Comparison of ENCODE assay signal across 21 mouse cellular contexts in genomic region chr2:48027559-48027958, GRCm38 (mm10).
DNase-seq lines count a peak whose midpoint lies in the region; ATAC-seq and TF ChIP-seq lines count a peak whose summit lies in the region.
"Had no signal": no experiment of that assay in that cellular context is flagged by ENCODE, and none has a peak within 500 bp of the region (broad histone marks: within the 10 kb centered on the region; RNA-seq: fewer than 3 reads in every experiment).

No protein-coding gene starts in this region.

- WGBS in forebrain, embryonic 15.5 days, result 60% methylated on average over 7 of the region's 7 CpGs
- WGBS in forebrain, embryonic 13.5 days, result 58% methylated on average over 7 of the region's 7 CpGs
- WGBS in hindbrain, embryonic 16.5 days, result 59% methylated on average over 7 of the region's 7 CpGs
- 66% methylated on average over 7 of the region's 7 CpGs for WGBS in midbrain, postnatal 0 days

- intact Hi-C loops in left cerebral cortex, postnatal 4 days (cut with DNase I), result no loop called here
- intact Hi-C loops in left cerebral cortex, postnatal 36 days (cut with DNase I), result no loop called here
- intact Hi-C loops in gastrocnemius, postnatal 14 days (cut with DNase I; ENCODE audit: low total_unique reads), result no loop called here

- H3K27me3 ChIP-seq in forebrain, embryonic 15.5 days, result no peaks in the 10 kb centered on the region
- no peaks in the 10 kb centered on the region for H3K27me3 ChIP-seq in forebrain, embryonic 13.5 days
- no peaks in the 10 kb centered on the region for H3K27me3 ChIP-seq in hindbrain, embryonic 16.5 days (replicated peaks; ENCODE audit: control insufficient read depth, insufficient read depth, low read length)
- no peaks in the 10 kb centered on the region for H3K27me3 ChIP-seq in midbrain, postnatal 0 days (ENCODE audit: insufficient read depth, low read length)
- H3K27me3 ChIP-seq: CH12.LX; heart, embryonic 15.5 days; neural tube, embryonic 13.5 days had no signal

- no peak overlapping the region for H3K27ac ChIP-seq in forebrain, embryonic 15.5 days (replicated peaks)
- H3K27ac ChIP-seq in forebrain, embryonic 13.5 days, result no peak overlapping the region
- H3K27ac ChIP-seq in hindbrain, embryonic 16.5 days (ENCODE audit: low read depth, low read length), result no peak overlapping the region
- no peak overlapping the region for H3K27ac ChIP-seq in midbrain, postnatal 0 days (ENCODE audit: low read depth, low read length)
- H3K27ac ChIP-seq: heart, embryonic 15.5 days; kidney, postnatal 0 days; neural tube, embryonic 13.5 days had no signal

- no peaks in the 10 kb centered on the region for H3K9me3 ChIP-seq in forebrain, embryonic 15.5 days
- H3K9me3 ChIP-seq in forebrain, embryonic 13.5 days (replicated peaks), result no peaks in the 10 kb centered on the region
- no peaks in the 10 kb centered on the region for H3K9me3 ChIP-seq in hindbrain, embryonic 16.5 days (ENCODE audit: control insufficient read depth, low read length)
- no peaks in the 10 kb centered on the region for H3K9me3 ChIP-seq in midbrain, postnatal 0 days (ENCODE audit: low read length)
- H3K9me3 ChIP-seq: G1E; heart, embryonic 15.5 days; neural tube, embryonic 13.5 days had no signal

- no peaks in the 10 kb centered on the region for H3K36me3 ChIP-seq in forebrain, embryonic 15.5 days
- no peaks in the 10 kb centered on the region for H3K36me3 ChIP-seq in forebrain, embryonic 13.5 days (ENCODE audit: poor library complexity, severe bottlenecking)
- H3K36me3 ChIP-seq in hindbrain, embryonic 16.5 days (ENCODE audit: control insufficient read depth, insufficient read depth, low read length), result no peaks in the 10 kb centered on the region
- no peaks in the 10 kb centered on the region for H3K36me3 ChIP-seq in midbrain, postnatal 0 days (ENCODE audit: insufficient read depth, low read length)
- H3K36me3 ChIP-seq: G1E; heart, embryonic 15.5 days; neural tube, embryonic 13.5 days had no signal

- no peak for TF ChIP-seq CTCF in midbrain, postnatal 0 days (IDR thresholded peaks at IDR 0.05)

- H3K4me2 ChIP-seq in forebrain, embryonic 15.5 days (replicated peaks), result no peak overlapping the region
- no peak overlapping the region for H3K4me2 ChIP-seq in forebrain, embryonic 13.5 days
- H3K4me2 ChIP-seq in hindbrain, embryonic 16.5 days (ENCODE audit: low read length), result no peak overlapping the region
- no peak overlapping the region for H3K4me2 ChIP-seq in midbrain, postnatal 0 days (ENCODE audit: low read depth, low read length, poor library complexity, severe bottlenecking)
- H3K4me2 ChIP-seq: heart, embryonic 15.5 days; neural tube, embryonic 13.5 days had no signal

- H3K9ac ChIP-seq in forebrain, embryonic 15.5 days (replicated peaks), result no peak overlapping the region
- no peak overlapping the region for H3K9ac ChIP-seq in forebrain, embryonic 13.5 days
- no peak overlapping the region for H3K9ac ChIP-seq in hindbrain, embryonic 16.5 days (ENCODE audit: low read depth, low read length)
- H3K9ac ChIP-seq in midbrain, postnatal 0 days (replicated peaks; ENCODE audit: low read length, poor library complexity, severe bottlenecking), result no peak overlapping the region
- H3K9ac ChIP-seq: heart, embryonic 15.5 days; neural tube, embryonic 13.5 days had no signal

- peak; percentile 70 for ATAC-seq in forebrain, embryonic 15.5 days (replicated peaks)
- ATAC-seq in forebrain, embryonic 13.5 days, result no peak
- peak; percentile 94 for ATAC-seq in hindbrain, embryonic 16.5 days
- no peak for ATAC-seq in midbrain, postnatal 0 days (ENCODE audit: low FRiP score)

- peak; percentile 32 for DNase-seq in left cerebral cortex, postnatal 4 days
- DNase-seq in left cerebral cortex, postnatal 36 days (ENCODE audit: low spot score in 2 of 2), result no peak
- DNase-seq in midbrain, postnatal 0 days (ENCODE audit: low spot score), result peak; percentile 74
- no peak for DNase-seq in gastrocnemius, postnatal 14 days
- no peak for DNase-seq in embryo, embryonic 11 days
- DNase-seq: adrenal gland, adult 2 months; B cell, adult 2 months; cerebellum, adult 2 months; gastrocnemius, postnatal 36 days; heart, postnatal 36 days; kidney, adult 2 months; lung, postnatal 4 days; thymus, postnatal 14 days had no signal

- H3K4me1 ChIP-seq in forebrain, embryonic 15.5 days, result no peaks in the 10 kb centered on the region
- H3K4me1 ChIP-seq in forebrain, embryonic 13.5 days, result no peaks in the 10 kb centered on the region
- H3K4me1 ChIP-seq in hindbrain, embryonic 16.5 days (ENCODE audit: control insufficient read depth, insufficient read depth, low read depth, low read length), result no peaks in the 10 kb centered on the region
- no peaks in the 10 kb centered on the region for H3K4me1 ChIP-seq in midbrain, postnatal 0 days (ENCODE audit: insufficient read depth, low read length)
- H3K4me1 ChIP-seq: heart, embryonic 15.5 days; neural tube, embryonic 13.5 days had no signal

- H3K4me3 ChIP-seq in forebrain, embryonic 15.5 days, result no peak overlapping the region
- H3K4me3 ChIP-seq in forebrain, embryonic 13.5 days, result no peak overlapping the region
- no peak overlapping the region for H3K4me3 ChIP-seq in hindbrain, embryonic 16.5 days (ENCODE audit: low read length)
- H3K4me3 ChIP-seq in midbrain, postnatal 0 days (ENCODE audit: low read depth, low read length), result no peak overlapping the region
- H3K4me3 ChIP-seq: heart, embryonic 15.5 days; neural tube, embryonic 13.5 days had no signal

Comparison
In these comparisons a context has a peak if more than half of its experiments do, and no peak if none do; other contexts are left out.
1. ATAC-seq: peak in forebrain, embryonic 15.5 days (single experiment) and hindbrain, embryonic 16.5 days (single experiment); none in forebrain, embryonic 13.5 days (single experiment) and midbrain, postnatal 0 days (single experiment).
2. DNase-seq: peak in left cerebral cortex, postnatal 4 days (single experiment) and midbrain, postnatal 0 days (single experiment); none in left cerebral cortex, postnatal 36 days (0 of 2), gastrocnemius, postnatal 14 days (single experiment) and embryo, embryonic 11 days (single experiment).